Mouse (Mus musculus): ENCODE data around the gene Baiap2l1. TPM values are rescaled to one million over a fixed set of nuclear protein-coding genes. Genes with fewer than 3 reads are reported as not detected.

Gene Baiap2l1
- polyA plus RNA-seq, 1 experiment from 2014 or later = 2.6 TPM

- Histone ChIP-seq H3K36me3 (peaks cover 48% of the 10 kb centered on the region), H3K9me3 (no peaks in the 10 kb centered on the region), H3K9ac (no peak overlapping the region), H3K4me2 (no peak overlapping the region), H3K4me3 (no peak overlapping the region), H3K27me3 (no peaks in the 10 kb centered on the region), H3K4me1 (replicated peaks) (peaks cover 70% of the 10 kb centered on the region), H3K27ac (no peak overlapping the region)
- ATAC-seq (ENCODE audit: low FRiP score) = no peak
- WGBS = 82% methylated on average over 8 of the region's 8 CpGs
Measured at GRCm38 (mm10) chr5:144260464-144260863, 97.4 kb downstream of the Baiap2l1 start.

- Histone ChIP-seq H3K9ac (peak overlapping the region; percentile 98), H3K36me3 (peaks cover 38% of the 10 kb centered on the region), H3K4me1 (replicated peaks) (peaks cover 76% of the 10 kb centered on the region), H3K9me3 (no peaks in the 10 kb centered on the region), H3K4me2 (peak overlapping the region; percentile 84), H3K27me3 (no peaks in the 10 kb centered on the region), H3K4me3 (peak overlapping the region; percentile 100; the same call in 1 of the 2 replicates), H3K27ac (no peak overlapping the region)
- 74% methylated on average over 6 of the region's 6 CpGs for WGBS
- ATAC-seq (ENCODE audit: low FRiP score) = no peak
Measured at GRCm38 (mm10) chr5:144259228-144259627, 98.7 kb downstream of the Baiap2l1 start.

- Histone ChIP-seq H3K36me3 (peaks cover 35% of the 10 kb centered on the region), H3K9me3 (no peaks in the 10 kb centered on the region), H3K27me3 (no peaks in the 10 kb centered on the region), H3K9ac (peak overlapping the region; percentile 98), H3K4me3 (peak overlapping the region; percentile 100), H3K27ac (no peak overlapping the region), H3K4me2 (peak overlapping the region; percentile 84), H3K4me1 (replicated peaks) (peaks cover 78% of the 10 kb centered on the region)
- WGBS = 15% methylated on average over 2 of the region's 2 CpGs
- ATAC-seq (ENCODE audit: low FRiP score) = no peak
Measured at GRCm38 (mm10) chr5:144258687-144259086, 99.2 kb downstream of the Baiap2l1 start.

- 33% methylated on average over 14 of the region's 14 CpGs for WGBS
Measured at GRCm38 (mm10) chr5:144258131-144258611, 99.7 kb downstream of the Baiap2l1 start.

GRCm38 (mm10) chr5:144257451-144258110 lies 100.3 kb downstream of the Baiap2l1 start:
- Histone ChIP-seq H3K36me3 (peaks cover 27% of the 10 kb centered on the region), H3K27me3 (no peaks in the 10 kb centered on the region), H3K4me1 (replicated peaks) (peaks cover 69% of the 10 kb centered on the region), H3K9ac (peak overlapping the region; percentile 98), H3K9me3 (no peaks in the 10 kb centered on the region), H3K27ac (no peak overlapping the region), H3K4me3 (peak overlapping the region; percentile 100), H3K4me2 (peak overlapping the region; percentile 84)
- no peak for ATAC-seq (ENCODE audit: low FRiP score)
- whole genome bisulfite sequencing = 87% methylated on average over 3 of the region's 3 CpGs

More at GRCm38 (mm10) chr5:144258131-144258611, 99.7 kb downstream of the Baiap2l1 start:
- ATAC-seq (ENCODE audit: low FRiP score) = no peak
- no peaks in the 10 kb centered on the region for H3K27me3 ChIP-seq
- no peak overlapping the region for H3K27ac ChIP-seq
- H3K36me3 ChIP-seq = peaks cover 30% of the 10 kb centered on the region
- no peaks in the 10 kb centered on the region for H3K9me3 ChIP-seq
- peak overlapping the region; percentile 84 for H3K4me2 ChIP-seq
- peak overlapping the region; percentile 100 for H3K4me3 ChIP-seq
- H3K9ac ChIP-seq = peak overlapping the region; percentile 98
- H3K4me1 ChIP-seq (replicated peaks) = peaks cover 73% of the 10 kb centered on the region

GRCm38 (mm10) chr5:144256888-144257287 lies 101.0 kb downstream of the Baiap2l1 start:
- no peaks in the 10 kb centered on the region for H3K27me3 ChIP-seq
- WGBS = 33% methylated on average over 1 of the region's 1 CpGs
- ATAC-seq (ENCODE audit: low FRiP score) = no peak
- H3K4me1 ChIP-seq (replicated peaks) = peaks cover 65% of the 10 kb centered on the region
- no peaks in the 10 kb centered on the region for H3K9me3 ChIP-seq
- H3K4me3 ChIP-seq = peak overlapping the region; percentile 100
- H3K36me3 ChIP-seq = peaks cover 22% of the 10 kb centered on the region
- H3K27ac ChIP-seq = peak overlapping the region; percentile 87
- peak overlapping the region; percentile 98 for H3K9ac ChIP-seq
- H3K4me2 ChIP-seq = peak overlapping the region; percentile 84

- no peak for ATAC-seq (ENCODE audit: low FRiP score)
- H3K9ac ChIP-seq = peak overlapping the region; percentile 98
- 11% methylated on average over 7 of the region's 7 CpGs for WGBS
- H3K4me3 ChIP-seq = peak overlapping the region; percentile 100
- H3K27ac ChIP-seq = peak overlapping the region; percentile 87
- no peaks in the 10 kb centered on the region for H3K9me3 ChIP-seq
- H3K36me3 ChIP-seq = peaks cover 19% of the 10 kb centered on the region
- no peaks in the 10 kb centered on the region for H3K27me3 ChIP-seq
- peaks cover 61% of the 10 kb centered on the region for H3K4me1 ChIP-seq (replicated peaks)
- H3K4me2 ChIP-seq = peak overlapping the region; percentile 84
Measured at GRCm38 (mm10) chr5:144256541-144256870, 101.4 kb downstream of the Baiap2l1 start.

- Histone ChIP-seq H3K4me2 (peak overlapping the region; percentile 84), H3K4me1 (replicated peaks) (peaks cover 55% of the 10 kb centered on the region), H3K9me3 (no peaks in the 10 kb centered on the region), H3K36me3 (peaks cover 13% of the 10 kb centered on the region), H3K27me3 (no peaks in the 10 kb centered on the region), H3K27ac (peak overlapping the region; percentile 87), H3K4me3 (peak overlapping the region; percentile 100), H3K9ac (peak overlapping the region; percentile 98)
- WGBS = under 1% methylated on average over 40 of the region's 40 CpGs
- peak; percentile 68 for ATAC-seq (ENCODE audit: low FRiP score)
Measured at GRCm38 (mm10) chr5:144255632-144256540, 102.0 kb downstream of the Baiap2l1 start.

GRCm38 (mm10) chr5:144254811-144255631 lies 102.9 kb downstream of the Baiap2l1 start:
- Histone ChIP-seq H3K27me3 (no peaks in the 10 kb centered on the region), H3K27ac (peak overlapping the region; percentile 87), H3K9ac (peak overlapping the region; percentile 98), H3K36me3 (peaks cover 5% of the 10 kb centered on the region; the same call in 1 of the 2 replicates), H3K4me1 (replicated peaks) (peaks cover 46% of the 10 kb centered on the region), H3K9me3 (0 out of 2 replicates have a peak, but pooled peaks cover 3% of the 10 kb centered on the region), H3K4me3 (peak overlapping the region; percentile 100), H3K4me2 (peak overlapping the region; percentile 84)
- WGBS = under 1% methylated on average over 64 of the region's 84 CpGs
- ATAC-seq (ENCODE audit: low FRiP score) = peak; percentile 76

GRCm38 (mm10) chr5:144254122-144254810 lies 103.6 kb downstream of the Baiap2l1 start:
- 0 out of 2 replicates have a peak, but pooled peaks cover 4% of the 10 kb centered on the region for H3K9me3 ChIP-seq
- peaks cover 41% of the 10 kb centered on the region for H3K4me1 ChIP-seq (replicated peaks)
- no peak overlapping the region for H3K27ac ChIP-seq
- peak overlapping the region; percentile 84 for H3K4me2 ChIP-seq
- WGBS = 61% methylated on average over 16 of the region's 16 CpGs
- peak overlapping the region; percentile 100 for H3K4me3 ChIP-seq
- H3K27me3 ChIP-seq = no peaks in the 10 kb centered on the region
- H3K9ac ChIP-seq = peak overlapping the region; percentile 98; the same call in 1 of the 2 replicates
- ATAC-seq (ENCODE audit: low FRiP score) = peak; percentile 12; the same call in 1 of the 2 replicates
- H3K36me3 ChIP-seq = 0 out of 2 replicates have a peak, but pooled peaks cover 4% of the 10 kb centered on the region

GRCm38 (mm10) chr5:144253212-144253611 lies 104.7 kb downstream of the Baiap2l1 start:
- Histone ChIP-seq H3K4me2 (no peak overlapping the region), H3K4me1 (replicated peaks) (peaks cover 30% of the 10 kb centered on the region), H3K4me3 (no peak overlapping the region), H3K27me3 (no peaks in the 10 kb centered on the region), H3K9ac (no peak overlapping the region), H3K36me3 (no peaks in the 10 kb centered on the region), H3K9me3 (0 out of 2 replicates have a peak, but pooled peaks cover 4% of the 10 kb centered on the region), H3K27ac (no peak overlapping the region)
- ATAC-seq (ENCODE audit: low FRiP score) = no peak
- 74% methylated on average over 4 of the region's 4 CpGs for WGBS
